Mouse (Mus musculus) forelimb bud, embryonic 11.5 days (tissue): ENCODE measurements around the gene Atp6v0a1.

Source experiments
- DNase-seq: peaks from one replicate; pipeline ENCODE4 v3.0.0-alpha.2; 2012; ENCODE audit warnings: low read depth, low spot score

Gene Atp6v0a1

GRCm38 (mm10) chr11:101027121-101027520 lies 17.9 kb downstream of the Atp6v0a1 start:
- DNase-seq: no peak

- DNase-seq: no peak
Measured at GRCm38 (mm10) chr11:101029320-101029719, 20.1 kb downstream of the Atp6v0a1 start.

- DNase-seq: no peak
Measured at GRCm38 (mm10) chr11:101030136-101030807, 21.0 kb downstream of the Atp6v0a1 start.

GRCm38 (mm10) chr11:101030808-101031156 lies 21.5 kb downstream of the Atp6v0a1 start:
- no peak for DNase-seq

GRCm38 (mm10) chr11:101031470-101031869 lies 22.2 kb downstream of the Atp6v0a1 start:
- no peak for DNase-seq

- no peak for DNase-seq
Measured at GRCm38 (mm10) chr11:101033856-101034500, 24.7 kb downstream of the Atp6v0a1 start.

- no peak for DNase-seq
Measured at GRCm38 (mm10) chr11:101034614-101035327, 25.5 kb downstream of the Atp6v0a1 start.

GRCm38 (mm10) chr11:101035328-101035695 lies 26.1 kb downstream of the Atp6v0a1 start:
- DNase-seq: no peak

- no peak for DNase-seq
Measured at GRCm38 (mm10) chr11:101037795-101038194, 28.5 kb downstream of the Atp6v0a1 start.

GRCm38 (mm10) chr11:101045826-101046225 lies 36.6 kb downstream of the Atp6v0a1 start:
- no peak for DNase-seq

GRCm38 (mm10) chr11:101046440-101046839 lies 37.2 kb downstream of the Atp6v0a1 start:
- no peak for DNase-seq

GRCm38 (mm10) chr11:101047502-101047901 lies 38.2 kb downstream of the Atp6v0a1 start:
- no peak for DNase-seq

GRCm38 (mm10) chr11:101050359-101050758 lies 41.1 kb downstream of the Atp6v0a1 start:
- no peak for DNase-seq

- DNase-seq: no peak
Measured at GRCm38 (mm10) chr11:101051051-101051493, 41.8 kb downstream of the Atp6v0a1 start.

GRCm38 (mm10) chr11:101051617-101052016 lies 42.4 kb downstream of the Atp6v0a1 start:
- no peak for DNase-seq

GRCm38 (mm10) chr11:101052751-101053473 lies 43.7 kb downstream of the Atp6v0a1 start:
- no peak for DNase-seq

GRCm38 (mm10) chr11:101053974-101054373 lies 44.7 kb downstream of the Atp6v0a1 start:
- no peak for DNase-seq

GRCm38 (mm10) chr11:101055418-101055817 lies 46.2 kb downstream of the Atp6v0a1 start:
- DNase-seq: no peak

- DNase-seq: no peak
Measured at GRCm38 (mm10) chr11:101056885-101057284, 47.6 kb downstream of the Atp6v0a1 start.

GRCm38 (mm10) chr11:101057860-101058259 lies 48.6 kb downstream of the Atp6v0a1 start:
- DNase-seq: peak; percentile 76

GRCm38 (mm10) chr11:101058726-101059125 lies 49.5 kb downstream of the Atp6v0a1 start:
- no peak for DNase-seq

GRCm38 (mm10) chr11:101059473-101059872 lies 50.2 kb downstream of the Atp6v0a1 start:
- no peak for DNase-seq
